Mouse (Mus musculus): ENCODE data around the gene Rnf145. TPM values are rescaled to one million over a fixed set of nuclear protein-coding genes. Genes with fewer than 3 reads are reported as not detected.

Rnf145 gene
- polyA plus RNA-seq, 1 experiment from 2014 or later: 96.2 TPM

DNA sequence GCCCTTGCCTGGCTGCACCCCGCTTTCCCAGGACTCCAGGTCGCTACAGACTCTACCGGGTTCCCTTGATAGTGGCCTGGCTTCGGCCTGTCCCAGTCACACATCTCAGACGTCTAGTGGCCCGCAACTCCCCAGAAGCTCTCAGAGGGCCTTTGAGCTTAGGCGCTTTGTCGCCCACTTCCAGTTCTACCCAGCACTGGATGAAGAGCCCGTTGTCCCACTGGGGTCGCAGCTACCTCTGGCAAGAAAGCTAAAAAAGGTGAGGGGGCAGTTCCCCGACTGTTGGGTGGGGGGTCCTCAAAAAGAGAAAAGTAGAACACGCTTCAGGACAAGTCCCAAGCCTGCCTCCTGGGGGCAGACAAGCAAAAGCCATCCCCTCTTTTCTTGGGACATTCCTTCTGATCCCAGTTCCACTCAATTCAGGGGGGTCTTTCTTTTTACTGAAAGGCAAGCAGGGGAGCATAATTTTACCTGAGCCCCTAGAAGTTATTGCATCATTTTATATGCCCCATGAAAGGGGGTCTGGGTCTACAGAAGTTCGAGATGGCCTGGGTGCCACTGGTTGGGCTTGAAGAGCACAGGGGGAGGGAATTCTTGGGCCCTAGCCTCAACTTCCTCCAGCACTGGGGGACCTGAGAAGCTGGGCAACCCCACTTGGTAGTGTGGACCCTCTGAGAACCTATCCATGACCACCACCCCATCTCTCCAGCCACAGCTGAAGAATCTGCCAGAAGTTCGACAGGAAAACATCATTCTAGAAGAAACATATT is 94.8 kb downstream of the Rnf145 start:
- Histone ChIP-seq H3K27ac (ENCODE audit: low read depth, low read length) (0 out of 2 replicates have a peak overlapping the region, but pooled peaks have one; percentile 13), H3K27me3 (replicated peaks; ENCODE audit: control insufficient read depth, insufficient read depth, low read length) (0 out of 2 replicates have a peak, but pooled peaks cover 2% of the 10 kb centered on the region), H3K4me3 (ENCODE audit: low read length) (peak overlapping the region; percentile 32), H3K4me1 (ENCODE audit: control insufficient read depth, insufficient read depth, low read depth, low read length) (peaks cover 18% of the 10 kb centered on the region), H3K9ac (ENCODE audit: low read depth, low read length) (peak overlapping the region; percentile 55), H3K4me2 (ENCODE audit: low read length) (peak overlapping the region; percentile 55), H3K36me3 (ENCODE audit: control insufficient read depth, insufficient read depth, low read length) (no peaks in the 10 kb centered on the region), H3K9me3 (ENCODE audit: control insufficient read depth, low read length) (no peaks in the 10 kb centered on the region)
- 12% methylated on average over 14 of the region's 14 CpGs for WGBS
- no peak for ATAC-seq

Small RNA genes within 50 kb of the gene (microRNA-seq; reads per million reads assigned to microRNA genes)
- gene Gm22121: not detected

Other genes starting within 250 kb of the Rnf145 start
- gene Il12b, start 118.9 kb upstream of the Rnf145 start, polyA plus RNA-seq (2015; fragmentation: Nextera tagmentation; extraction: Ambion mirVana): not detected in 2 replicates
- 57.2 and 60.6 TPM in 2 replicates for gene Ublcp1, start 48.5 kb upstream of the Rnf145 start, polyA plus RNA-seq (2015; fragmentation: Nextera tagmentation; extraction: Ambion mirVana)
- 106 and 111 TPM in 2 replicates for gene Ebf1, start 98.4 kb downstream of the Rnf145 start, polyA plus RNA-seq (2015; fragmentation: Nextera tagmentation; extraction: Ambion mirVana)